Mouse (Mus musculus) lung, postnatal 0 days (tissue): ENCODE results near the gene Trpv2.

Experiments used
- CTCF ChIP-seq: IDR thresholded peaks from 2 replicates; pipeline ENCODE4 v1.5.1; 2016; ENCODE audit warnings: antibody characterized with exemption, mild to moderate bottlenecking
- EP300 ChIP-seq: IDR thresholded peaks from 2 replicates; pipeline ENCODE4 v1.6.1; 2016; ENCODE audit warnings: antibody characterized with exemption, mild to moderate bottlenecking, control low read depth

GRCm38 (mm10) chr11:62613657-62614365 lies 39.5 kb downstream of the Trpv2 start:
- TF ChIP-seq CTCF, result peak; percentile 100
- TF ChIP-seq EP300, result no peak
